Mouse (Mus musculus) embryonic facial prominence, embryonic 15.5 days (tissue): ENCODE results near the gene Ugt1a6a. TPM values are rescaled to one million over a fixed set of nuclear protein-coding genes. Genes with fewer than 3 reads are reported as not detected.

Source experiments
- ATAC-seq: fragments of 200-750 bp; cut with Nextera tagmentation; 2 replicates; pipeline ENCODE4 v1.8.0; 2017; ENCODE audit warnings: low read depth, moderate TSS enrichment; ENCODE audit not compliant: insufficient number of reproducible peaks, low FRiP score, low TSS enrichment
- H3K27ac ChIP-seq: fragments of 300-500 bp; sonication (generic); replicated peaks from 2 replicates; pipeline ENCODE4 v1.5.1; 2015; ENCODE audit warnings: mild to moderate bottlenecking, inconsistent platforms
- H3K27me3 ChIP-seq: fragments of 300-500 bp; sonication (generic); 2 replicates; pipeline ENCODE4 v1.6.1; 2015; ENCODE audit warnings: inconsistent platforms
- H3K36me3 ChIP-seq: fragments of 300-500 bp; sonication (generic); 2 replicates; pipeline ENCODE4 v1.6.1; 2015; ENCODE audit warnings: mild to moderate bottlenecking, inconsistent platforms
- H3K4me1 ChIP-seq: fragments of 300-500 bp; sonication (generic); 2 replicates; pipeline ENCODE4 v1.6.1; 2015; ENCODE audit warnings: inconsistent platforms
- H3K4me2 ChIP-seq: fragments of 300-500 bp; sonication (generic); replicated peaks from 2 replicates; pipeline ENCODE4 v1.6.1; 2015; ENCODE audit warnings: mild to moderate bottlenecking, inconsistent platforms
- H3K4me3 ChIP-seq: fragments of 300-500 bp; sonication (generic); replicated peaks from 2 replicates; pipeline ENCODE4 v1.5.1; 2015; ENCODE audit warnings: mild to moderate bottlenecking, inconsistent platforms
- H3K9ac ChIP-seq: fragments of 300-500 bp; sonication (generic); 2 replicates; pipeline ENCODE4 v1.6.1; 2015; ENCODE audit warnings: inconsistent platforms
- H3K9me3 ChIP-seq: fragments of 300-500 bp; sonication (generic); replicated peaks from 2 replicates; pipeline ENCODE4 v1.6.1; 2016; ENCODE audit warnings: inconsistent platforms
- WGBS: fragments of 180-500 bp; shearing (Covaris S2); methylation state at CpG from one replicate; pipeline ENCODE4 v1.1.7; 2015; 5-methylcytosine and 5-hydroxymethylcytosine counted together
- polyA plus RNA-seq: library from polyadenylated mRNA; unstranded; fragments of >200 nt; fragmentation: Nextera tagmentation; extraction: Ambion mirVana; gene quantifications from 2 replicates; pipeline ENCODE4 v1.2.1, GENCODE M21; 2015

The Ugt1a6a gene
- polyA plus RNA-seq, 1 experiment from 2014 or later: 16.8 TPM

GRCm38 (mm10) chr1:88245881-88246280 is 111.3 kb downstream of the Ugt1a6a start:
- Histone ChIP-seq H3K27me3 (no peaks in the 10 kb centered on the region), H3K4me2 (no peak overlapping the region), H3K9me3 (peaks cover 77% of the 10 kb centered on the region), H3K4me1 (no peaks in the 10 kb centered on the region), H3K36me3 (no peaks in the 10 kb centered on the region), H3K4me3 (no peak overlapping the region), H3K9ac (no peak overlapping the region), H3K27ac (no peak overlapping the region)
- 79% methylated on average over 6 of the region's 6 CpGs for WGBS
- ATAC-seq: no peak

DNA sequence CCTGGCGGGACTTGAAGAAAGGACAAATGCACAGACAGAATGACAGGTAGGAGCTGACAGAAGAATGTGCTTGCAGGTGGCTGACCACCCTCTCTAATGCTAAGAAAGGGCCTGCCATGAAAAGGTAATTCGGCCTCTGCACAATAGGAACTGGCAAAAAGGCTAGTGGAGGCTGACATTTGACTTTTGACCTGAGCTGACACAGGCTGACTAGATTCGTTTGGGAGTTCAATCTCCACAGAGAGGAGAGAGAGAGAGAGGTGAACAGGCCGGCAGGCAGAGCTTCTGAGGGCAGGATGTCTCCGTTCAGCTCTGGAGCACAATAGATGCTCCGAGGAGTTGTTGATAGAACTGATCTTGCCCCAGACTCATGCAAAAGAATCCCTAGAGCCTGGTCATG is 111.8 kb downstream of the Ugt1a6a start:
- no peak for ATAC-seq

GRCm38 (mm10) chr1:88247660-88248059 is 113.1 kb downstream of the Ugt1a6a start:
- H3K4me1 ChIP-seq: no peaks in the 10 kb centered on the region
- ATAC-seq: no peak
- H3K27me3 ChIP-seq: no peaks in the 10 kb centered on the region
- H3K27ac ChIP-seq: no peak overlapping the region
- no peak overlapping the region for H3K9ac ChIP-seq
- H3K36me3 ChIP-seq: no peaks in the 10 kb centered on the region
- H3K4me2 ChIP-seq: no peak overlapping the region
- H3K9me3 ChIP-seq: peaks cover 74% of the 10 kb centered on the region
- WGBS: 46% methylated on average over 2 of the region's 2 CpGs
- H3K4me3 ChIP-seq: no peak overlapping the region

More for the DNA sequence above, 111.8 kb downstream of the Ugt1a6a start:
- 41% methylated on average over 6 of the region's 6 CpGs for WGBS
- no peak overlapping the region for H3K27ac ChIP-seq
- H3K9me3 ChIP-seq: peaks cover 72% of the 10 kb centered on the region
- no peaks in the 10 kb centered on the region for H3K4me1 ChIP-seq
- H3K27me3 ChIP-seq: no peaks in the 10 kb centered on the region
- H3K4me3 ChIP-seq: no peak overlapping the region
- no peak overlapping the region for H3K4me2 ChIP-seq
- H3K9ac ChIP-seq: no peak overlapping the region
- H3K36me3 ChIP-seq: no peaks in the 10 kb centered on the region

DNA sequence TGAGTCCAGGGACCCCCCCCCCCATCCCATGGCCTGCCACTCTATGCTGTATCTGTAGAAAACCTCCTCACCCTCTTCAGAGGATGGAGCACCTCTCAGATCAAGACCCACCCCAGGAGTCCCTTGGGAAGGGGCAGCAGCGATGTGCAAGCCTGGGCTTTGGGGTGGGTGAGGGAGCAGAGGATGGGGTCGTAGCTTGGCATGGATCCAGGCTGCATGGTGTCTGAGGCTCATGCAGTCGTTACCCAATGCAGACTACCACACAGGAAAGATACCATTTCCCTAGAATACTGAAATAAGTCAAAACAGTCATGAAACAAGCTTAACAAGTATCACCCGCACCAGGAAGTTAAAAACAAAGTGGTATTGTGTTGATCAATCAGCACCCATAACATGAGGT is 114.0 kb downstream of the Ugt1a6a start:
- peaks cover 73% of the 10 kb centered on the region for H3K9me3 ChIP-seq
- 0 out of 2 replicates have a peak, but pooled peaks have one; percentile 2 for ATAC-seq
- H3K27ac ChIP-seq: no peak overlapping the region
- no peak overlapping the region for H3K9ac ChIP-seq
- H3K4me2 ChIP-seq: no peak overlapping the region
- no peaks in the 10 kb centered on the region for H3K27me3 ChIP-seq
- no peaks in the 10 kb centered on the region for H3K36me3 ChIP-seq
- H3K4me1 ChIP-seq: no peaks in the 10 kb centered on the region
- H3K4me3 ChIP-seq: no peak overlapping the region
- 64% methylated on average over 4 of the region's 4 CpGs for WGBS

GRCm38 (mm10) chr1:88249596-88249995 is 115.0 kb downstream of the Ugt1a6a start:
- H3K4me2 ChIP-seq: no peak overlapping the region
- no peak overlapping the region for H3K9ac ChIP-seq
- H3K27me3 ChIP-seq: no peaks in the 10 kb centered on the region
- H3K4me3 ChIP-seq: no peak overlapping the region
- H3K4me1 ChIP-seq: no peaks in the 10 kb centered on the region
- H3K9me3 ChIP-seq: peaks cover 71% of the 10 kb centered on the region
- H3K36me3 ChIP-seq: no peaks in the 10 kb centered on the region
- 77% methylated on average over 7 of the region's 7 CpGs for WGBS
- no peak for ATAC-seq
- H3K27ac ChIP-seq: no peak overlapping the region

GRCm38 (mm10) chr1:88250023-88250422 is 115.4 kb downstream of the Ugt1a6a start:
- WGBS: 83% methylated on average over 5 of the region's 5 CpGs
- no peaks in the 10 kb centered on the region for H3K27me3 ChIP-seq
- H3K4me3 ChIP-seq: no peak overlapping the region
- H3K9ac ChIP-seq: no peak overlapping the region
- H3K4me2 ChIP-seq: no peak overlapping the region
- no peak for ATAC-seq
- peaks cover 70% of the 10 kb centered on the region for H3K9me3 ChIP-seq
- H3K36me3 ChIP-seq: no peaks in the 10 kb centered on the region
- no peak overlapping the region for H3K27ac ChIP-seq
- H3K4me1 ChIP-seq: no peaks in the 10 kb centered on the region

- Histone ChIP-seq H3K4me3 (no peak overlapping the region), H3K4me2 (no peak overlapping the region), H3K27me3 (no peaks in the 10 kb centered on the region), H3K9ac (no peak overlapping the region), H3K27ac (no peak overlapping the region), H3K9me3 (peaks cover 47% of the 10 kb centered on the region), H3K4me1 (no peaks in the 10 kb centered on the region), H3K36me3 (no peaks in the 10 kb centered on the region)
- 69% methylated on average over 8 of the region's 8 CpGs for WGBS
- no peak for ATAC-seq
Observed at GRCm38 (mm10) chr1:88253106-88253505, 118.5 kb downstream of the Ugt1a6a start.

DNA sequence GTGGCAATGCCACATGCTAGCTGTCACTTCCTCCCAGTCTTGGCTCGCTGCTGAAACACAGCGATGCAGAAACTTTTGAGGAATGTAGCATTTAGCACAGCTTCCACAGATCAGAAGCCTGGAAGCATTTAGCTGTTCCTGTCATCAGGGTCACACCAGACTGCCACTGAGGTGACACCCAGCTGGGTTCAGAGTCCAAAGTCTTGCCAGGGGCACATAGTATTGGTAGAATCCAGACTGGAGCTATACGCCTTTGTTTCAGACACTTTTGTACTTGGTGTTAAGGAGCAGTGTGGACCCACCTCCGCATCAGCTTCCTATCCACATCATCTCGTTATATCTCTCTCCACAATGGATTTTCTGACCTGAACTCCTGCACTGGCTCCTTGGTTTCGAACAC is 118.9 kb downstream of the Ugt1a6a start:
- no peak overlapping the region for H3K9ac ChIP-seq
- H3K4me2 ChIP-seq: no peak overlapping the region
- no peak overlapping the region for H3K27ac ChIP-seq
- no peaks in the 10 kb centered on the region for H3K4me1 ChIP-seq
- no peaks in the 10 kb centered on the region for H3K36me3 ChIP-seq
- 68% methylated on average over 6 of the region's 6 CpGs for WGBS
- H3K4me3 ChIP-seq: no peak overlapping the region
- no peak for ATAC-seq
- peaks cover 44% of the 10 kb centered on the region for H3K9me3 ChIP-seq
- H3K27me3 ChIP-seq: no peaks in the 10 kb centered on the region

GRCm38 (mm10) chr1:88254793-88255465 is 120.3 kb downstream of the Ugt1a6a start:
- Histone ChIP-seq H3K9me3 (peaks cover 31% of the 10 kb centered on the region), H3K36me3 (peaks cover 6% of the 10 kb centered on the region), H3K4me1 (0 out of 2 replicates have a peak, but pooled peaks cover 5% of the 10 kb centered on the region), H3K4me2 (no peak overlapping the region), H3K27me3 (no peaks in the 10 kb centered on the region), H3K4me3 (no peak overlapping the region), H3K27ac (no peak overlapping the region), H3K9ac (no peak overlapping the region)
- WGBS: 83% methylated on average over 12 of the region's 12 CpGs
- peak; percentile 6 for ATAC-seq

GRCm38 (mm10) chr1:88255466-88255857 is 120.9 kb downstream of the Ugt1a6a start:
- Histone ChIP-seq H3K4me3 (no peak overlapping the region), H3K4me1 (peaks cover 5% of the 10 kb centered on the region; the same call in 1 of the 2 replicates), H3K27ac (no peak overlapping the region), H3K36me3 (peaks cover 11% of the 10 kb centered on the region), H3K9me3 (peaks cover 26% of the 10 kb centered on the region), H3K27me3 (no peaks in the 10 kb centered on the region), H3K4me2 (no peak overlapping the region), H3K9ac (no peak overlapping the region)
- 55% methylated on average over 2 of the region's 2 CpGs for WGBS
- no peak for ATAC-seq

DNA sequence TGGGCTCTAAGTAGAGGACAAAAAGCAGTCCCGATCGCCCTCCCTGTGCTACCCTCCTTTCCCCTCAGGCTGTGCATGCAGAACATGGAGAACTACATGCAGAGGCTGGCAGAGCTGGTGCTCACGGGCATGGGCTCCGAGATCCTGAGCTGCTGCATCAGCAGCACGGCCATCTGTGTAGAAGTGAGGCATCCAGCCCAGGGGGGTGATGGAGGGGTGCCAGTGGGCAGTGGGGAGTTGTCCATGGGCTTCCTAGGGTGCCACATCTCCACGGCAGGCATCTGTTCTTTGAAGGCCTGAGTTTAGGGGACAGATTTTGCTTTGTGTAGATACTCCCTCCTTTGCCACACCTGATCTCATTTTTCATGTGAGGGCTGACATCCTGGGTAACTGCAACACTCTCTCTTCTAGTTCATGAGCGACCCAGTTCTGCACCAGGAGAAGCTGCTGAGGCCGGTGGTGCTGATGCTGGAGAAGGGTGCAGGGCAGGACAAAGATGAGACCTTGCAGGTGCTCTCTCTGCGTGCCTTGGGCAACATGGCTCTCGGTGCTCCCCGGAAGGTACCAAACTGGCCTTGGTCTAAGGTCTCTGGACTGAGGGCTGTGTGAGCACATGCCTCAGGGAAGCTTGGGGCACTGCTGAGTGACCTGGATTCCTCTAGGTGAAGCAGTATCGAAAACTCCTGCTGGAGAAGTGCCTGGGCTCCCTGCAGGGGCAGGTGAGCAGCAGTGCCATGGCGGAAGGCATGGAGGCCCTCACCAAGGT is 121.6 kb downstream of the Ugt1a6a start:
- H3K27me3 ChIP-seq: no peaks in the 10 kb centered on the region
- H3K27ac ChIP-seq: no peak overlapping the region
- no peak overlapping the region for H3K9ac ChIP-seq
- no peak overlapping the region for H3K4me3 ChIP-seq
- peaks cover 21% of the 10 kb centered on the region; the same call in 1 of the 2 replicates for H3K9me3 ChIP-seq
- H3K4me2 ChIP-seq: no peak overlapping the region
- peaks cover 5% of the 10 kb centered on the region; the same call in 1 of the 2 replicates for H3K4me1 ChIP-seq
- ATAC-seq: no peak
- peaks cover 18% of the 10 kb centered on the region for H3K36me3 ChIP-seq
- 80% methylated on average over 13 of the region's 13 CpGs for WGBS
